Mouse (Mus musculus): Measurements from ENCODE around the gene Chga.

Chga gene

GRCm38 (mm10) chr12:102554721-102555516 is at the start of gene Chga:
Gene Chga (plus strand): TSS chr12:102554969.
- peak; percentile 92 for DNase-seq

- no peak for DNase-seq
Measured at GRCm38 (mm10) chr12:102505131-102505713, 49.5 kb upstream of the Chga start.

DNA sequence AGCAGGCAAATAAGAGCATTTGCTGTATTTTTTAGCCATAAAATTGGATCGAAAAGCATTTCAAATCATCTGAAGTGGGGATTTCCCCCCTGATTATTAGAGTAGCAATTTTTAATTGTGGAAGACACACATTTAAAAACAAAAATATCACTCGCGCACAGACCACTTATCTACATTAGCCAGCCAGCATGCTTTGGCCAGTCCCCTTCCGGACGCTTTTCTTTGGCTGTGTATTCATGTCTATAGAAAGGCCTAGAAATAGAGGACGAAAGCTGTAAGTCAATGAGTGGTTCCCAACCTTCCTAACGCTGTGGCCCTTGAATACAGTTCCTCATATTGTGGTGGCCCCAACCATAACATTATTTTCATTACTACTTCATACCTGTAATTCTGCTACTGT is 48.8 kb upstream of the Chga start:
- DNase-seq: no peak

DNA sequence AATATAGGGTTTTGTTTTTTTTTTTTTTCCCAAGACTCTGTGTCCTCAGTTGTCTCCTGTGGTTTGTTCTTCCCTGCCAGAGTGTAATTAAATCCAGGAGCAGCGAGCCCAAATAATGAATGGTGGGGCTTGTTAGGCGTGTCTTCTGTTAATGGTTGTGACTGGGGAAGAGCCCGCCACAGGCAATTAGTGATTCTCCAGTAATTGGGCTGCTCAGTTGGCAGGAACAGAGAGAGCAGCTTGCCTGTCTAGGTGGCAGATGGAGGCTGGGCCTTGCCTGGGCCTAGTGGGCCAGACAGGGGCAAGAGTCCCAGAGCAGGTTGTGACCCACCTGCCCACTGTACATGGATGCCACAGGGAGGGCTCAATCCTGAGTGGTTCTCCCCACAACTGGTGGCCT is 43.4 kb upstream of the Chga start:
- DNase-seq: no peak

GRCm38 (mm10) chr12:102514151-102514550 is 40.6 kb upstream of the Chga start:
- no peak for DNase-seq

GRCm38 (mm10) chr12:102514751-102515150 is 40.0 kb upstream of the Chga start:
- no peak for DNase-seq

- no peak for DNase-seq
Measured at GRCm38 (mm10) chr12:102516151-102516550, 38.6 kb upstream of the Chga start.

GRCm38 (mm10) chr12:102517647-102518046 is 37.1 kb upstream of the Chga start:
- no peak for DNase-seq

- no peak for DNase-seq
Measured at GRCm38 (mm10) chr12:102519929-102520720, 34.6 kb upstream of the Chga start.

DNA sequence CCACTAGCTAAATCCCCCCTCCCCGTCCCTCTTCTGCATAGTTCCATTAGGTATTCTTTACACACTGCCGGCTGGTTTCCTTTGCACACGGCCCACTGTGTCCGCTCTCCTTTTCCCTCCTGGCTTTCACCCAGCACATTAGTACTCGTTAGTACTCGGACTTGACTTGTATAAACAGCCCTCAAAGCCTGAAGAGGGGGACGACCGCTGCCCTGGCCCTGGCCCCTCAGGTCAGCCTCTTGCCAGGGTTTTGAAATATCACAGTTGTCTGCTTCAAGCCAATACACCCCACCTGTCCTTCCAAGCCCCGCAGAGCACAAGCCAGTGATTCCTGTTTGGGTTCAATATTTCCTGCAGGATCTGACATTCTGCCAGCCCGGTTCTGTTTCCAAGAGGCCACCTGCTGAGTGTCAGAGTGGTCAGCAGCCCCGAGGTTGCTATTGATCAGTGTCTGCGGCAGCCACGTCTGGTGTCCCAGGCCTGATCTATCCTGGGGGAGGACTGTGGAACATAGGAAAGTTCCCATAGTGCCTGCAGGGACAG is 32.9 kb upstream of the Chga start:
- no peak for DNase-seq

DNA sequence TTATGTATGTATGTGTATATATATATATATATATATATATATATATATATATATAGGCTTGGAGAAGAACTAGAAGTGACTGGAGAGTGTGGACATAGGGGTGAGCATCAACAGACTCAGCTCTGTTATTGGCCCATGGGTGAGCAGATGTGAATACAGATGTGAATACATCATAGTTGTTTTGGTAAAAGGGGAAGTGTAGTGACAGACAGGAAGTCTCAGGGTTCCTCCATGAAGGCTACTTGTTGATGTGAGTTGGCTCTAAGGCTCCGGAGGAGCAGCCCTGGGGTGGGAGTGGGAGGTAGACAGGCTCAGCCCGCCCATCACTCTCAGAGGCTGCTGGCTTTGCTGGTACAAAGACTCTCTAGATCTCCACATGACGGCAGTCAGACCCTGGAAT is 30.6 kb upstream of the Chga start:
- no peak for DNase-seq

GRCm38 (mm10) chr12:102524760-102525159 is 30.0 kb upstream of the Chga start:
- peak; percentile 74 for DNase-seq

- DNase-seq: no peak
Measured at GRCm38 (mm10) chr12:102527989-102528388, 26.8 kb upstream of the Chga start.

DNA sequence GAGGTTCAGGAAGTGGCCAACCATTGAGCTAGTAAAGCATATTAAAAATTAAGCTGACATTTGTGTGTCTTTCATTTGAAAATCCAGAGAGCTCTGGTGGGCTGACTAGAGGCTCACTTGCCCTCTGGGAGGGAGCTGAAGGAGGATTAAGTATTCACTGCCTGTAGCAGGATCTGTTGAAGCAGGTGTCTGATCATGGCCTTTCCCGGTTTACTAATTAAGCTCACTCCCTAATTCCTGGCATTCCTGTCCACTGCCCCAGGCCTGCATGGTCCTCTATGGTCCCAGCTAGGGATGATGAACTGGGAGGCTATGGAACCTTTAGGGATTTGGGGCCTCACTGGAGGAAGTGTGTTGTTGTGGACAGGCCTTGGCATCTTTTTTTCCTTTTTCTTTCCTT is 19.0 kb upstream of the Chga start:
- no peak for DNase-seq

- DNase-seq: no peak
Measured at GRCm38 (mm10) chr12:102540278-102540677, 14.5 kb upstream of the Chga start.

DNA sequence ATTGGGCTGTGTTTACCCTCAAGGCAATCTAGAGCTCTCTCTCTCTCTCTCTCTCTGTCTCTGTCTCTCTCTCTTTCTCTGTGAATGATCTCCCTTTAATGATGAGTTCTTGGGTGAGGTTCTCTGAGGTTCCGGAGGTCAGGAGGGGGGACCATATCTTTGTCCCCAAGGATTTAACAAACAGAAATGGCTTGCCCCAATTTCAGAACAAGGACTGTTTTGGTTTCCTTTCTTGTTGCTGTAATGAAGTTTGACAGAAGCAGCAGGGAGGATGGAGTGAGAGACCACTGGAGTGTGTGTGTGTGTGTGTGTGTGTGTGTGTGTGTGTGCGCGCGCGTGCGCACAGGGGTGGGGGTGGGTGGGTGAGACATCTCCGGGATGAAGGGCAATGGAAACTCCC is 13.6 kb upstream of the Chga start:
- DNase-seq: no peak

- no peak for DNase-seq
Measured at GRCm38 (mm10) chr12:102545122-102545521, 9.6 kb upstream of the Chga start.

- DNase-seq: peak; percentile 91
Measured at GRCm38 (mm10) chr12:102550529-102550928, 4.2 kb upstream of the Chga start.

DNA sequence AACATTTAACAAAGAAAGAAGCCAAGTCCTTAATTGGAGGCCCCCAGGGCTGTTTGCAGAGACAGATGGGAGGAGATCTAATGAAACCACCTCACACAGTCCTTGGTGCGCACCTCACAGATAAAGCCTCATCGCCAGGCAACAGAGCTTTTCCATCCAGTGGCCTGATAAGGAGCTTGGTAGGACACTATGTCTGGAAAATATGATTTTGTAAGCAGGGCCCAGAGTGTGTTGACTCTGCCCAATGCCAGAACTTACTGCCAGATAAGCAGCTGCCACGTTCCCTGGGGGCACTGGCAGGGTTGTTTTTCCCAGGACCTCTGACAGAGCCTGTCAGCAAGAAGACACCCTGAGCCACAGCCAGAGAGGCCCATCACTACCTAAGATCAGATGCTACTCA is 3.6 kb upstream of the Chga start:
- DNase-seq: no peak

DNA sequence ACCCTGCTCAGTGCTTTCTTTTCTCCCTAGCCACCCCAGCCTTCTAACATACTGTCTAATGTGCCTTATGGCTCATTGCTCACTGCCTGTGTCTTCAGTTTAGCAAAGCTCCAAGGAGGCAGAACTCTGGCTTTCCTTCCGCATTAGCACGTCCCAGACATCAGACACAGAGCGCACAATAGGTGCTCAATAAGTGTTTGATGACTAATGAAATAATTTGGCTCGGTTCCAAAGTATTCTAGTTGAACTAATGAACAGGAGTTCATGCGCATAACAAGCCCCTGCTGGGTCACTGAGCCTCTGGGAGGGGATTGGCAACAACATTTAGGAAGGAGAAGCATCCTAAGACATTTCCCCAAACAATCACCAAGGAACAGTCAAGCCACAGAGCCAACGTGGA is 2.8 kb upstream of the Chga start:
- DNase-seq: no peak

DNA sequence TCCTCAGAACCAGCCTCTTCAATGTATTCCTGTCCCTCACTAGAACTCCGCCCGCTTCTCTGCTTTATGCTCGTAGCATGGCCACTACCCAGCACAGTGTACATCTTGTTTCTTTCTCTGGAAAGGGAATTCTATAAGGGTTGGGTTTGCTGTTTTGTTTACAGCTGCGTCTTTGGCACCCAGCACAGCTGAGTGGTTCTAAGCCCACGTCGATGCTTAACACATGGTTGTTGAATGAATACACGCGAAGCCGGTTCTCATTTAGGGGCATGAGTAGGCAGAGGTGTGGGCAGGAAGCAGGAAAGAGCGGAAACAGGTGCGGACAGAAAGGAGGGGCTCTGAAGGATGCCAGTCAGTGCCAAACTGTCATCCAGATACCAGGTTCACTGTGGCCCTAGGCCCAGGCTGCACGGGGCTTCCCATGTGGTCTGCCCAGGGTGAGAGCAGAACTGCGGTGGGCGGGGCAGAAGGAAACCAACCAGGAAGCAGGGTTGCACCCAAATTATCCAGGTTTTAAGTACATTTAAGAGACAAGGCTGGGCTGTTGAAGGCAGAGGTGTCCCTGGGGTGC is 979 bp upstream of the Chga start:
- no peak for DNase-seq

- DNase-seq: no peak
Measured at GRCm38 (mm10) chr12:102555850-102556249, 1.1 kb downstream of the Chga start.

- no peak for DNase-seq
Measured at GRCm38 (mm10) chr12:102557372-102557771, 2.6 kb downstream of the Chga start.

All from embryo, embryonic 11 days (tissue).